Mouse (Mus musculus) thymus, postnatal 0 days (tissue): ENCODE results near the gene Wdpcp. TPM values are rescaled to one million over a fixed set of nuclear protein-coding genes. Genes with fewer than 3 reads are reported as not detected.

ENCODE experiments used
- DNase-seq: peaks from one replicate; pipeline ENCODE4 v3.0.0-alpha.2; 2015; ENCODE audit warnings: low spot score
- polyA plus RNA-seq: library from polyadenylated mRNA; unstranded; fragments of >200 nt; fragmentation: Nextera tagmentation; extraction: Ambion mirVana; gene quantifications from 2 replicates; pipeline ENCODE4 v1.2.1, GENCODE M21; 2015

Wdpcp gene
- polyA plus RNA-seq, 1 experiment from 2014 or later, result 5.3 TPM

- peak; percentile 25 for DNase-seq
Observed at GRCm38 (mm10) chr11:21569002-21569401, 3.0 kb upstream of the Wdpcp start.

GRCm38 (mm10) chr11:21569456-21570108 is 2.5 kb upstream of the Wdpcp start:
- no peak for DNase-seq

- no peak for DNase-seq
Observed at GRCm38 (mm10) chr11:21570109-21570474, 1.9 kb upstream of the Wdpcp start.

- DNase-seq, result peak; percentile 44
Observed at GRCm38 (mm10) chr11:21570973-21571372, 1.1 kb upstream of the Wdpcp start.

GRCm38 (mm10) chr11:21581472-21581871 is 9.4 kb downstream of the Wdpcp start:
- no peak for DNase-seq

- DNase-seq, result no peak
Observed at GRCm38 (mm10) chr11:21583286-21583685, 11.3 kb downstream of the Wdpcp start.

- DNase-seq, result no peak
Observed at GRCm38 (mm10) chr11:21602497-21602896, 30.5 kb downstream of the Wdpcp start.

- no peak for DNase-seq
Observed at GRCm38 (mm10) chr11:21615915-21616314, 43.9 kb downstream of the Wdpcp start.

- no peak for DNase-seq
Observed at GRCm38 (mm10) chr11:21634171-21634907, 62.3 kb downstream of the Wdpcp start.

- no peak for DNase-seq
Observed at GRCm38 (mm10) chr11:21638341-21638740, 66.3 kb downstream of the Wdpcp start.

GRCm38 (mm10) chr11:21639534-21639933 is 67.5 kb downstream of the Wdpcp start:
- no peak for DNase-seq

GRCm38 (mm10) chr11:21644231-21644630 is 72.2 kb downstream of the Wdpcp start:
- DNase-seq, result no peak

GRCm38 (mm10) chr11:21646136-21646535 is 74.1 kb downstream of the Wdpcp start:
- DNase-seq, result no peak

GRCm38 (mm10) chr11:21658985-21659384 is 87.0 kb downstream of the Wdpcp start:
- DNase-seq, result peak; percentile 10

GRCm38 (mm10) chr11:21677034-21677433 is 105.0 kb downstream of the Wdpcp start:
- DNase-seq, result no peak

GRCm38 (mm10) chr11:21688441-21688840 is 116.4 kb downstream of the Wdpcp start:
- DNase-seq, result no peak

GRCm38 (mm10) chr11:21690730-21691129 is 118.7 kb downstream of the Wdpcp start:
- no peak for DNase-seq

GRCm38 (mm10) chr11:21694087-21694486 is 122.1 kb downstream of the Wdpcp start:
- no peak for DNase-seq

- no peak for DNase-seq
Observed at GRCm38 (mm10) chr11:21697642-21698041, 125.6 kb downstream of the Wdpcp start.

GRCm38 (mm10) chr11:21713508-21713907 is 141.5 kb downstream of the Wdpcp start:
- no peak for DNase-seq

- DNase-seq, result no peak
Observed at GRCm38 (mm10) chr11:21714065-21714464, 142.0 kb downstream of the Wdpcp start.

- no peak for DNase-seq
Observed at GRCm38 (mm10) chr11:21726329-21726728, 154.3 kb downstream of the Wdpcp start.

- no peak for DNase-seq
Observed at GRCm38 (mm10) chr11:21729056-21729455, 157.0 kb downstream of the Wdpcp start.
